Mouse (Mus musculus) hindbrain, embryonic 13.5 days (tissue): Measurements from ENCODE around the gene Adgrf3. TPM values are rescaled to one million over a fixed set of nuclear protein-coding genes. Genes with fewer than 3 reads are reported as not detected.

Source experiments
- ATAC-seq: fragments of 200-750 bp; cut with Nextera tagmentation; 2 replicates; pipeline ENCODE4 v1.8.0; 2017; ENCODE audit warnings: moderate TSS enrichment; ENCODE audit not compliant: low FRiP score
- H3K27ac ChIP-seq: fragments of 300-500 bp; sonication (generic); 2 replicates; pipeline ENCODE4 v1.5.1; 2015; ENCODE audit warnings: inconsistent platforms, mild to moderate bottlenecking, moderate library complexity
- H3K27me3 ChIP-seq: fragments of 300-500 bp; sonication (generic); 2 replicates; pipeline ENCODE4 v1.6.1; 2015; ENCODE audit warnings: mild to moderate bottlenecking, inconsistent platforms
- H3K36me3 ChIP-seq: fragments of 300-500 bp; sonication (generic); 2 replicates; pipeline ENCODE4 v1.6.1; 2015; ENCODE audit warnings: mild to moderate bottlenecking, inconsistent platforms
- H3K4me1 ChIP-seq: fragments of 300-500 bp; sonication (generic); replicated peaks from 2 replicates; pipeline ENCODE4 v1.6.1; 2015; ENCODE audit warnings: inconsistent platforms
- H3K4me2 ChIP-seq: fragments of 300-500 bp; sonication (generic); 2 replicates; pipeline ENCODE4 v1.6.1; 2015; ENCODE audit warnings: inconsistent platforms, mild to moderate bottlenecking, moderate library complexity
- H3K4me3 ChIP-seq: fragments of 300-500 bp; sonication (generic); 2 replicates; pipeline ENCODE4 v1.5.1; 2015; ENCODE audit warnings: mild to moderate bottlenecking, inconsistent platforms
- H3K9ac ChIP-seq: fragments of 300-500 bp; sonication (generic); 2 replicates; pipeline ENCODE4 v1.6.1; 2015; ENCODE audit warnings: mild to moderate bottlenecking, inconsistent platforms
- H3K9me3 ChIP-seq: fragments of 300-500 bp; sonication (generic); 2 replicates; pipeline ENCODE4 v1.6.1; 2016; ENCODE audit warnings: inconsistent platforms
- WGBS: fragments of 180-500 bp; shearing (Covaris S2); methylation state at CpG from one replicate; pipeline ENCODE4 v1.1.7; 2015; 5-methylcytosine and 5-hydroxymethylcytosine counted together
- polyA plus RNA-seq: library from polyadenylated mRNA; unstranded; fragments of >200 nt; fragmentation: Nextera tagmentation; extraction: Ambion mirVana; gene quantifications from 2 replicates; pipeline ENCODE4 v1.2.1, GENCODE M21; 2015

The Adgrf3 gene
- polyA plus RNA-seq, 1 experiment from 2014 or later = not detected

DNA sequence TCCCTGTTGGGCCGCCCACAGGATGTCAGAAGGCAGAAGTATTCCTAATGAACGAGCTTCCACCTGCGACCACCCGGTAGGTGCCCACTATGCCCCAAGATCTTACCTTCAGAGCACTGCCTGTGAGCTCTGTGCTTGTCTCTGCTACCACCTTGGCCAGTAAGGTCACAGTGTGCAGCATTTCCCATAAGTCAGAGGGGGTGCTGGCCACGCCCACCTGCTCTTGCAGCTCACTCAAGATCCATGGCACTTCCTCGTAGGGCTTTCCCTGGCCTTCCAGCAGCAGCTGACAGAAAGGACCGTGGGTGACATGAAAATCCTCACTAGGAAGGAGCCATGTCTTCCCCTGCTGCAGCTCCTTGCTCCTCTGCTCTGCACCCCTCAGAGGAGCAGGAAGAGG, 7.3 kb downstream of the Adgrf3 start:
- no peaks in the 10 kb centered on the region for H3K27me3 ChIP-seq
- no peaks in the 10 kb centered on the region for H3K9me3 ChIP-seq
- H3K4me2 ChIP-seq = no peak overlapping the region
- H3K36me3 ChIP-seq = no peaks in the 10 kb centered on the region
- WGBS = 76% methylated on average over 7 of the region's 7 CpGs
- no peaks in the 10 kb centered on the region for H3K4me1 ChIP-seq
- H3K27ac ChIP-seq = no peak overlapping the region
- H3K9ac ChIP-seq = no peak overlapping the region
- no peak for ATAC-seq
- H3K4me3 ChIP-seq = no peak overlapping the region

- no peak for ATAC-seq
- Histone ChIP-seq H3K4me2 (no peak overlapping the region), H3K27me3 (no peaks in the 10 kb centered on the region), H3K27ac (no peak overlapping the region), H3K4me1 (no peaks in the 10 kb centered on the region), H3K9ac (no peak overlapping the region), H3K4me3 (no peak overlapping the region), H3K36me3 (no peaks in the 10 kb centered on the region), H3K9me3 (no peaks in the 10 kb centered on the region)
- WGBS = 95% methylated on average over 5 of the region's 5 CpGs
Observed at GRCm38 (mm10) chr5:30195340-30195739, 10.2 kb downstream of the Adgrf3 start.

DNA sequence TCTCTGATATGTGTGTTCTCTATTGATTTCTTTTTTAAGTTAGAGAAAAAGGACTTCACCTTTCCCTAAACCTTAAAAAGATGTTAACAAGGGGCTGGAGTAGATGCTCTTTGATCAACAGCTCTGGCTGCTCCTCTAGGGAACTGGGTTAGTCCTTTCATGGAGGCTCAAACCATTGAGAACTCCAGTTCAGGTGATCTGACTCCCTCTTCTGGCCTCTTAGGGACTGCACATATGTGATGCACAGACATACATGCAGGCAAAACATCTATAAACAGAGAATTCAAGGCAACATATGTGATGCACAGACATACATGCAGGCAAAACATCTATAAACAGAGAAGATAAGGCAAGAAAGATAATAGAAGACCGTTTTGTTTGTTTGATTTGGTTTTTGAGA, 13.1 kb downstream of the Adgrf3 start:
- Histone ChIP-seq H3K9ac (no peak overlapping the region), H3K36me3 (peaks cover 14% of the 10 kb centered on the region), H3K27me3 (no peaks in the 10 kb centered on the region), H3K4me3 (no peak overlapping the region), H3K27ac (no peak overlapping the region), H3K4me1 (no peaks in the 10 kb centered on the region), H3K4me2 (no peak overlapping the region), H3K9me3 (no peaks in the 10 kb centered on the region)
- no peak for ATAC-seq
- 92% methylated on average over 1 of the region's 1 CpGs for WGBS

- WGBS = 96% methylated on average over 12 of the region's 12 CpGs
- Histone ChIP-seq H3K27me3 (no peaks in the 10 kb centered on the region), H3K9ac (no peak overlapping the region), H3K27ac (no peak overlapping the region), H3K36me3 (peaks cover 49% of the 10 kb centered on the region), H3K4me3 (no peak overlapping the region), H3K9me3 (no peaks in the 10 kb centered on the region), H3K4me2 (no peak overlapping the region), H3K4me1 (no peaks in the 10 kb centered on the region)
- ATAC-seq = no peak
Observed at GRCm38 (mm10) chr5:30187687-30188485, 17.6 kb downstream of the Adgrf3 start.

DNA sequence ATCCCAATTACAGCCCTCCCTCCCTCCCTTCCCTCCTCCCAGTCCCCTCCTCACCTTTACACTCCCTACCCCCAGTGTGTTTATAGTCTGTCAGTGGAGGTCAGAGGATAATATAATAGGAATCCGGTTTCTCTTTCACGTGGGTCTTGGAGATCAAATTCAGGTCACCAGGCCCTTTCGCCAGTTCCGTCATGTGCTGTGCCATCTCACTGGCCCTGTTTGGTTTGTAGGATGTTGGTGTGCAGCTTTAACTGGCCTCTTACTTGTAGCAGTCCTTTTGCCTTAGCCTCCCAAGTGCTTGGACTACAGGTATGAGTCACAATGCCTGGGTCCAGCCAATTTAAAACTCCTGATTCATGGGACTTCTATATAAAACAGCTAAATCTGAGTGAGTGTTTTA, 29.7 kb downstream of the Adgrf3 start:
- no peaks in the 10 kb centered on the region for H3K27me3 ChIP-seq
- no peak overlapping the region for H3K9ac ChIP-seq
- no peak overlapping the region for H3K4me3 ChIP-seq
- H3K27ac ChIP-seq = no peak overlapping the region
- no peak for ATAC-seq
- H3K9me3 ChIP-seq = no peaks in the 10 kb centered on the region
- peaks cover 80% of the 10 kb centered on the region for H3K36me3 ChIP-seq
- H3K4me1 ChIP-seq = no peaks in the 10 kb centered on the region
- WGBS = 75% methylated on average over 4 of the region's 4 CpGs
- H3K4me2 ChIP-seq = no peak overlapping the region

DNA sequence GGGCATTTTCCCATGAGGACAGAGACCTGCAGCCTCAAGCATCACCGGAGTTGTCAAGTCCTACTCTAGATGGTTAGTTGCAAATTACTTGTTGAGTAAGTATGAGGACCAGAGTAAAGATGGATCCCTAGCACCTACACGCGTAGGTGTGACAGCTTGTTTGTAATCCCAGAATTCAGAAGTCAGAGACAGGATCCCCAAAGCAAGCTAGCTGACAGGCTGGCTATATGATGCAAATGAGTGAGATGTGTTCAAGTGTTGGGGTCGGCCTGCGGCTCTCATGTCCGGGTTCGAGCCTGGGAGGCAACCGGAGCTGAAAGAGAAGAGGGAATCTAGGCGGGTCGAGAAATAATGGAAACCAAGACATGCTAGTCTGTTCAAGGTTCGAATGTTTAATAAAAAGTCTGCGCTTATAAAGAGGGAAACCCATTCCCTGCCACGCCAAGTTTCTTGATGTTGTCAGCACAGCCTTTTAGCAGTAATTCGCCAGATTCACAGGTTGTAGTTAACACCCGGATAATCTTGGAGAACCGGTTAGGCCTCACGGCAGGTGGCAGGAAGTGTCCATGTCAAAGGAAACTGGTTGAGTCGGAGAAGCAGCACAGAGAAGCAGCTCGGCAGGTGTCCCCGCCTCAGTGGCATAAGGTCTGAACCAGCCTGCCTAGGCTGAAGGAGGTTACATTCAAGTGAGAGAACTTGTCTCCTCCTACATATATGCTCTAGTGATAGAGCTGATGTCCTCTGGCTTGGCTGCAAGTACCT, 32.4 kb downstream of the Adgrf3 start:
- Histone ChIP-seq H3K9ac (no peak overlapping the region), H3K27me3 (no peaks in the 10 kb centered on the region), H3K4me2 (no peak overlapping the region), H3K27ac (no peak overlapping the region), H3K36me3 (peaks cover 76% of the 10 kb centered on the region), H3K4me3 (no peak overlapping the region), H3K9me3 (no peaks in the 10 kb centered on the region), H3K4me1 (no peaks in the 10 kb centered on the region)
- 55% methylated on average over 20 of the region's 20 CpGs for WGBS
- ATAC-seq = no peak

DNA sequence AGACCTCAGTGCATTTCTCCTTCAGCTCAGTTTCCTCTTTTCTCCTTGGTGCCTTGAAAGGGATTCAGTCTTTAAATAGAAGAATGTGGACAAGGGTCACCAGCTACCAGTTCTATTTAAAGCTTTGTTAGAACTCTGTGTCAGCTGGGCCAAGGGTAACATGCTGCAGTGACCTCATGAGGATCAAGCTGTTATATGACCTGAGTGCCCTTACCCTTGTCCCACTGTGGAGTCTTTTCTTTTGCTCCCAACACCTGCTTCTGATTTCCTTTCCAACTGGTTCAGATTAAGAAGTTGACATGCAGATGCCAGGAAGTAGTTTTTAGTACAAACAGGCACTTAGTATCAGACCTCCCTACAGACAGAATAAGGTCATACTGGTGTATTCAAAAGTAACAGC, 33.4 kb downstream of the Adgrf3 start:
- Histone ChIP-seq H3K4me3 (no peak overlapping the region), H3K36me3 (peaks cover 70% of the 10 kb centered on the region), H3K4me2 (no peak overlapping the region), H3K4me1 (no peaks in the 10 kb centered on the region), H3K9ac (no peak overlapping the region), H3K27me3 (no peaks in the 10 kb centered on the region), H3K9me3 (no peaks in the 10 kb centered on the region), H3K27ac (no peak overlapping the region)
- no peak for ATAC-seq

DNA sequence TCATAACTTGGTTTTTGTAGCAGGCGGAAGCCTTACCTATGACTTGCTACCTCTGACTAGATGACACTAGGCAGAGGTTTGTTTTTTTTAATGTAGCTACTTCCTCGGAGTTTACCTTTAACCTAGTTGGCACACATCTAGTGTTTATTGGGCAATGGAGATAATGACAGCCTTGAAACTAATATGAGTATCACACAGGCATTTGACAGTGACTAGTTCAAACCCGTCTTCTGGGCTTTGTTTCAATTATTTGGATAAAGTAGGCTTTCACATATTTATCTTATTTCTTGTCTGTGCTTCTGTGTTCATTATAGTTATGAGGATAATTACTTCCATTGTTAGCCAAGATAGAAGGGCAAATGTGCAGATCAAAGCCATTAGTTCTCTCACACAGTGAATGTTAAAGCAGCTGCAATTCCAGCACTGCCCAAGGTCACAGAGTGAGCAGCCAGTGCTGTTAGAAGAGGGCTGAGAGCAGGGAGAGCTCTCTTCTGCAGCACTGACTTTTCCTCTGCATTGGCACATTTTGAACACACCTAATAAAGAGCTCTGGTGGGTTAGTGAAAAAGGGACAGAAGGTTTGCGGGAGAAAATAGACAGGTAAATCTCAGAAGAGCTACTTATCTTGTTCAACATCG, 35.1 kb downstream of the Adgrf3 start:
- Histone ChIP-seq H3K4me2 (no peak overlapping the region), H3K4me3 (no peak overlapping the region), H3K9me3 (no peaks in the 10 kb centered on the region), H3K4me1 (no peaks in the 10 kb centered on the region), H3K9ac (no peak overlapping the region), H3K27me3 (no peaks in the 10 kb centered on the region), H3K36me3 (peaks cover 57% of the 10 kb centered on the region), H3K27ac (no peak overlapping the region)
- ATAC-seq = no peak
- 87% methylated on average over 5 of the region's 5 CpGs for WGBS

GRCm38 (mm10) chr5:30165234-30165946, 40.1 kb downstream of the Adgrf3 start:
- 97% methylated on average over 5 of the region's 5 CpGs for WGBS
- Histone ChIP-seq H3K9ac (no peak overlapping the region), H3K9me3 (no peaks in the 10 kb centered on the region), H3K4me1 (no peaks in the 10 kb centered on the region), H3K27me3 (no peaks in the 10 kb centered on the region), H3K36me3 (peaks cover 22% of the 10 kb centered on the region), H3K4me2 (no peak overlapping the region), H3K27ac (no peak overlapping the region), H3K4me3 (no peak overlapping the region)
- ATAC-seq = no peak

DNA sequence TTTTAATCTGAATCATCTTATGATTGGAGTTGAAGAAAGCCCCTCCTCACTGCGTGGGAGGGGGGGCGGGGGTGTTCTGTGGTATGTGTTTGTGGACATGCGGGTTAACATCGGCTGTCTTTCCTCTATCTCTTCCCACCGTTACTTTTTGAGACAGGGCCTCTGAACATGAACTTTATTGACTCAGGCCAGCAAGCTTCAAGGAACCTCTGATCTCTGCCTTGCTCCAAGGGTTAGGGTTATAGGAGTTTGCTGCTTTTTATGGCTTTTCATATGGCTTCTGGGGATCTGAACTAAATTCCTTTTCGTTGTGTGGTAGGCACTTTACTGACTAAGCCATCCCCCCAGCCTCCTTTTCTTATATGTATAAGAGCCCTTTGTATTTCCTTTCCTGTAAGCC, 43.2 kb downstream of the Adgrf3 start:
- peaks cover 8% of the 10 kb centered on the region for H3K36me3 ChIP-seq
- ATAC-seq = no peak
- H3K27me3 ChIP-seq = no peaks in the 10 kb centered on the region
- no peak overlapping the region for H3K4me2 ChIP-seq
- H3K4me3 ChIP-seq = no peak overlapping the region
- H3K27ac ChIP-seq = no peak overlapping the region
- 88% methylated on average over 6 of the region's 6 CpGs for WGBS
- no peaks in the 10 kb centered on the region for H3K9me3 ChIP-seq
- no peak overlapping the region for H3K9ac ChIP-seq
- H3K4me1 ChIP-seq = peaks cover 4% of the 10 kb centered on the region; the same call in 1 of the 2 replicates

- Histone ChIP-seq H3K4me2 (no peak overlapping the region), H3K9ac (no peak overlapping the region), H3K27ac (no peak overlapping the region), H3K36me3 (peaks cover 7% of the 10 kb centered on the region), H3K9me3 (no peaks in the 10 kb centered on the region), H3K4me3 (no peak overlapping the region), H3K27me3 (no peaks in the 10 kb centered on the region), H3K4me1 (peaks cover 6% of the 10 kb centered on the region; the same call in 1 of the 2 replicates)
- 90% methylated on average over 1 of the region's 1 CpGs for WGBS
- no peak for ATAC-seq
Observed at GRCm38 (mm10) chr5:30161836-30162235, 43.7 kb downstream of the Adgrf3 start.

DNA sequence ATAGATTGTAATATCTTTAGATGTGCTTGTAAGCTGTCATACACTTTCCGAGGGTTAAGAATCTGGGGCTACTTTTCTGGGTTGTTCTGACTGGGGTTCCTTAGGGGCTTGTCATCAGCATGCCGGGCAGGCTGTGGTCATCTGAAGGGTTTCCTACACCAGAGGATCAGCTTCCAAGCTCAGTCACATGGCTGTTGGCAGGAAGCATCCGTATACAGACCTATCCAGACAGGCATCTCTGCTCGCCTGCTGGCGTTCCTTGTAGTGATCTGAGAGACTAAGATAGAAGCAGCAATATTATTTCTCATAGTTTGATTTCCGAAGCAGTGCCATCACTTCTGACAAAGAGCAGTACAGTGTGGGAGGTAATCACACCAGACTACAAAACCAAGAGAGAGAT, 45.9 kb downstream of the Adgrf3 start:
- no peak for ATAC-seq
- H3K4me1 ChIP-seq = peaks cover 17% of the 10 kb centered on the region
- no peak overlapping the region for H3K4me2 ChIP-seq
- no peaks in the 10 kb centered on the region for H3K27me3 ChIP-seq
- no peaks in the 10 kb centered on the region; the same call in 1 of the 2 replicates for H3K36me3 ChIP-seq
- no peaks in the 10 kb centered on the region for H3K9me3 ChIP-seq
- 94% methylated on average over 6 of the region's 6 CpGs for WGBS
- H3K9ac ChIP-seq = no peak overlapping the region
- no peak overlapping the region for H3K4me3 ChIP-seq
- H3K27ac ChIP-seq = no peak overlapping the region
